12 mouse cellular contexts compared by ENCODE assay signal in the genomic region with DNA sequence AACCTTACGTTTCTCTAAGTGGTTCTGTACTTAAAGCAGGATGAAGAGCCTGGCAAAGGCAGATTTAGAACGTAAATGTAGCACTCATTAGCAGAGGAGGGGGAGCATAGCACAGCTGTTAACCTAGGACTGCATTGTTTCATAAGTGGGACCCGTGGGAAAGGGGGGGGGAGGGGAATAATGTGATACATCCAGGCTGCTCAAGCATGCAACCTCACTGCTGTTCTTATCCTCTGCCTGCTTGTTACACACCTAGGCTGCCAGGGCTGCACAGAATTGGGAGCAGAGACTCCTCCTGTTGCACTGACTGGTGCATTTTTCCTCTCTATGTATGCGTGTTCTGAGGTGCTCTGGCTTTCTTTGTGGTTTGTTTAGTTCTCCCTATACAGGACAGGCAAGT.
A peak's percentile ranks its signal among the peaks of the same experiment; 100 is the strongest.
DNase-seq lines count a peak whose midpoint lies in the region; ATAC-seq and TF ChIP-seq lines count a peak whose summit lies in the region.
"Had no signal": no experiment of that assay in that cellular context is flagged by ENCODE, and none has a peak within 500 bp of the region (broad histone marks: within the 10 kb centered on the region; RNA-seq: fewer than 3 reads in every experiment).

No protein-coding gene starts in this region.

- no peaks in the 10 kb centered on the region for H3K4me1 ChIP-seq in embryonic facial prominence, embryonic 15.5 days
- no peaks in the 10 kb centered on the region for H3K4me1 ChIP-seq in hindbrain, embryonic 14.5 days (replicated peaks; ENCODE audit: control insufficient read depth, insufficient read depth, low read length)
- H3K4me1 ChIP-seq in neural tube, embryonic 13.5 days (replicated peaks) = peaks cover 5% of the 10 kb centered on the region
- no peaks in the 10 kb centered on the region for H3K4me1 ChIP-seq in intestine, postnatal 0 days (replicated peaks; ENCODE audit: control insufficient read depth, insufficient read depth, low read length)
- H3K4me1 ChIP-seq: kidney, embryonic 15.5 days had no signal

- no peak for TF ChIP-seq CTCF in intestine, postnatal 0 days (IDR thresholded peaks at IDR 0.05; ENCODE audit: low read depth)

- no peaks in the 10 kb centered on the region for H3K9me3 ChIP-seq in embryonic facial prominence, embryonic 15.5 days (replicated peaks)
- H3K9me3 ChIP-seq in hindbrain, embryonic 14.5 days (ENCODE audit: control insufficient read depth, low read length) = no peaks in the 10 kb centered on the region
- H3K9me3 ChIP-seq in neural tube, embryonic 13.5 days = no peaks in the 10 kb centered on the region
- H3K9me3 ChIP-seq in intestine, postnatal 0 days (ENCODE audit: control insufficient read depth) = no peaks in the 10 kb centered on the region
- H3K9me3 ChIP-seq: kidney, embryonic 15.5 days had no signal

- no peak for DNase-seq in frontal cortex, postnatal 10 days (ENCODE audit: low spot score in 2 of 2)
- DNase-seq in hindbrain, embryonic 14.5 days (ENCODE audit: low spot score) = no peak
- DNase-seq in thymus, postnatal 14 days = no peak
- no peak for DNase-seq in left cerebral cortex, adult 8-10 months (ENCODE audit: low spot score in 2 of 2)
- DNase-seq: adrenal gland, postnatal 36 days; cerebellum, adult 9-10 months; liver had no signal

- peak; percentile 64 for ATAC-seq in frontal cortex, adult (ENCODE audit: low TSS enrichment)
- 0 out of 2 replicates have a peak, but pooled peaks have one; percentile 60 for ATAC-seq in embryonic facial prominence, embryonic 15.5 days (ENCODE audit: insufficient number of reproducible peaks, low FRiP score, low TSS enrichment, low read depth)
- peak; percentile 87 for ATAC-seq in hindbrain, embryonic 14.5 days (ENCODE audit: low FRiP score)
- ATAC-seq in neural tube, embryonic 13.5 days (ENCODE audit: low read depth) = peak; percentile 96
- no peak for ATAC-seq in intestine, postnatal 0 days

- H3K4me3 ChIP-seq in embryonic facial prominence, embryonic 15.5 days (replicated peaks) = no peak overlapping the region
- H3K4me3 ChIP-seq in hindbrain, embryonic 14.5 days (replicated peaks; ENCODE audit: low read length) = no peak overlapping the region
- no peak overlapping the region for H3K4me3 ChIP-seq in neural tube, embryonic 13.5 days
- no peak overlapping the region for H3K4me3 ChIP-seq in intestine, postnatal 0 days (ENCODE audit: low read depth, low read length)
- H3K4me3 ChIP-seq: kidney, embryonic 15.5 days had no signal

- WGBS in embryonic facial prominence, embryonic 15.5 days = 32% methylated on average over 4 of the region's 4 CpGs
- 45% methylated on average over 4 of the region's 4 CpGs for WGBS in hindbrain, embryonic 14.5 days
- WGBS in neural tube, embryonic 13.5 days = 39% methylated on average over 4 of the region's 4 CpGs
- 48% methylated on average over 4 of the region's 4 CpGs for WGBS in intestine, postnatal 0 days

- no peak overlapping the region for H3K4me2 ChIP-seq in embryonic facial prominence, embryonic 15.5 days (replicated peaks)
- no peak overlapping the region for H3K4me2 ChIP-seq in hindbrain, embryonic 14.5 days (replicated peaks)
- H3K4me2 ChIP-seq in neural tube, embryonic 13.5 days = no peak overlapping the region
- H3K4me2 ChIP-seq in intestine, postnatal 0 days (replicated peaks; ENCODE audit: low read depth) = no peak overlapping the region
- H3K4me2 ChIP-seq: kidney, embryonic 15.5 days had no signal

- no peaks in the 10 kb centered on the region for H3K36me3 ChIP-seq in embryonic facial prominence, embryonic 15.5 days
- H3K36me3 ChIP-seq in hindbrain, embryonic 14.5 days (replicated peaks; ENCODE audit: control insufficient read depth, insufficient read depth) = no peaks in the 10 kb centered on the region
- no peaks in the 10 kb centered on the region for H3K36me3 ChIP-seq in neural tube, embryonic 13.5 days
- H3K36me3 ChIP-seq in intestine, postnatal 0 days (ENCODE audit: control insufficient read depth, insufficient read depth) = no peaks in the 10 kb centered on the region
- H3K36me3 ChIP-seq: kidney, embryonic 15.5 days had no signal

- H3K9ac ChIP-seq in embryonic facial prominence, embryonic 15.5 days = no peak overlapping the region
- H3K9ac ChIP-seq in hindbrain, embryonic 14.5 days = no peak overlapping the region
- no peak overlapping the region for H3K9ac ChIP-seq in neural tube, embryonic 13.5 days
- H3K9ac ChIP-seq in intestine, postnatal 0 days (ENCODE audit: low read depth, low read length) = no peak overlapping the region
- H3K9ac ChIP-seq: kidney, embryonic 15.5 days had no signal

- H3K27me3 ChIP-seq in embryonic facial prominence, embryonic 15.5 days = no peaks in the 10 kb centered on the region
- no peaks in the 10 kb centered on the region for H3K27me3 ChIP-seq in hindbrain, embryonic 14.5 days (ENCODE audit: control insufficient read depth, insufficient read depth, low read length)
- no peaks in the 10 kb centered on the region for H3K27me3 ChIP-seq in neural tube, embryonic 13.5 days
- no peaks in the 10 kb centered on the region for H3K27me3 ChIP-seq in intestine, postnatal 0 days (replicated peaks; ENCODE audit: control insufficient read depth, insufficient read depth, low read length)
- H3K27me3 ChIP-seq: kidney, embryonic 15.5 days had no signal

- H3K27ac ChIP-seq in embryonic facial prominence, embryonic 15.5 days (replicated peaks) = no peak overlapping the region
- H3K27ac ChIP-seq in hindbrain, embryonic 14.5 days = no peak overlapping the region
- no peak overlapping the region for H3K27ac ChIP-seq in neural tube, embryonic 13.5 days (replicated peaks)
- no peak overlapping the region for H3K27ac ChIP-seq in intestine, postnatal 0 days (ENCODE audit: low read depth, low read length)
- H3K27ac ChIP-seq: kidney, embryonic 15.5 days had no signal
